Mouse (Mus musculus) heart, postnatal 4 days (tissue): ENCODE measurements around the gene Pdc. TPM values are rescaled to one million over a fixed set of nuclear protein-coding genes. Genes with fewer than 3 reads are reported as not detected.
A peak's percentile ranks its signal among the peaks of the same experiment; 100 is the strongest.
"Not testable (repeated sequence)": the region's sequence is repeated elsewhere in the genome, so short reads cannot be mapped to it uniquely, and the experiment has no call there.

ENCODE experiments used
- DNase-seq: peaks from one replicate; pipeline ENCODE4 v3.0.0; 2021
- total RNA-seq, 2 experiments: library from RNA; stranded (reverse); gene quantifications; 2 replicates each; pipeline ENCODE4 v1.2.3; 2021

Gene Pdc
- not detected for total RNA-seq

DNA sequence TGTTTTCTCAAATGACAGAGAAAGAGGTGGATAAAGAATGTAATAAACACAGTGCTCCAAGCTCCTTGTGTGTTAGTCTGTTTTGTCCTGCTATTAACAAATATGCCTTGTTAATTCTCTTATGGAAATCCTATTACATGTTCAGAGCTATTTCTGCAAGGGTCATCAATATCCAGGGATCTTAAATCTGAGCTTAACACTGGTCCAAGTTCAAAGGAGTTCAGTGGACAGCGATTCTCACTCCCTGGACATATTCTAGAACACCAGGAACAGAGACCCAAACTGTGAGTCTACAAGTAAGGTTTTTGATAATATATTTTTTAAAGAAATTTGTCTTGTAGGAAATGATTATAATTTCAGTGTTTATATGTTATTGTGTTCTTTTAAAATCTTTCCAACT lies at the start of gene Pdc:
Gene Pdc, plus strand, starts transcription at position 213 of the 400 bp plus-strand sequence.
- no peak for DNase-seq

DNA sequence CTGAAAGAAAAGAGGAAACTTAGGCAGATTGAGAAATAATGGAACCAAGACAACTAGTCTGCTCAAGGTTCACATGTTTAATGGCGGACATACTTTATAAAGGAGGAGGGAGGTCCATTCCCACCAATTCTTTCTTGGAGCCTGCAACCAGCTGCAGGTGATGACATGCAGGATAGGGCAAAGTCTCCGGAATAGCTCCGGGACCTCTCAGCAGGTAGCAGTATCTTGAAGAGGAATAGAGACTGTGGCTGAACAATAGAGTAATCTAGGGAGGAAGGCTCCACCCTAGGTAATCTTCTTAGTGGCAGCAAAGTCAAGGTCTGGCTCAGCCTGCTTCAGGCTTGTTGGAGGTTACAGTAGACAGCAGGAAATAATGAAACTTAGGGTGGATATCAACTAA lies 25.2 kb upstream of the Pdc start:
- DNase-seq: not testable (repeated sequence)

DNA sequence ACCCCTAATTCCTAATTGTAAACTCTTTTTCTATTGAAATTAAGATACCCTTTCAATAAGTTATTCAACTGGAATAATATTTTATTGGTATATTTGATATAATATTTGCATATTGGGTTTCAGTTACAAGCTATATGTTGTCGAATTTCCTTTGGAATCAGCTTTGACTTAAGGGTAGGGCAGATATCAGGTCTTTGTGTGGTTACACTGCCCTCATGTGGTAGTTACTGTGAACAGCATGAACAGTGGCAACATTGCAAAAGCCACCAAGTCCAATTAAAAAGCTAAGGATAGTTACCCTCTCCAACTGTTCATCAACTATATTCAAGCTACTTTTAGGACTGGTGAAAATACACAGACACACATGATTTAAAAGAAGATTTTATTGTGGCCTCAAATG lies 11.6 kb upstream of the Pdc start:
- peak; percentile 24 for DNase-seq

DNA sequence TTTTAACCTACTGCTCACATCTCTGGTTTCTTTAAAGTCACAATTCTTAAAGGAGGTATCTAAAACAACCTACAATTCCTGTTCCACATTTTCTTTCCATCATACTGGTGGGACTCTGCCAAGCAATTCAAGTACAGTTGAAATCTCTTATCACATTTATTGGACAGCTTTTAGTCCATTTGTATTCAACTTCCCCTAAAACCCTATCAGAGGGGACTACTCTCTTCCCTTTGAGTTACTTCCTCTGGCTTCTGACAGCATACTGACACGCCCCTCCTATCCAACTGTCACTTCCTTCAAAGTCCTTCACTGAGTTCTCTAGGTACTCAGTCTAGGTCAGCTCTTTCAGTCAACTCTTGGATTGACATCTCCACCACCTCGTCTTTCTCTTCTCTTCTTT lies 15.9 kb downstream of the Pdc start:
- no peak for DNase-seq

DNA sequence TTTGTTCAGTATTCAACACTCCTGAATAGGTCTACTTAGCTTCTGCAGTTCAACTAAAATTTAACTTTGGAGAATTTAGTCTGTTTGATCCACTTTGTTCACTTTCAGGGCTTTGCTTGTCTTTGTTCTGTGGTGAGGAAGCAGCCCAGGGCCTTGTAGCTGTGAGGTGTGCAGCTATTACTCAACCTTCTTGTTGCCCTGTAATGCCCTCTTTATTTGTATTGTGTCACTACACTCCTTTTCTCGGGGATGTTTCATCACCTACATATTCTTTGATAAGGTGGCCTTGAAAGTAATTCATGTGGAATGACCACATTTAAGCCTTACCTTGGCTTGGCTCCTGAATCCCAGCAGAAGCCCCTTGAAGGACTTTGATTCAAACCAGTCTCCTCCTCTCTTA lies 41.6 kb downstream of the Pdc start:
- DNase-seq: no peak

DNA sequence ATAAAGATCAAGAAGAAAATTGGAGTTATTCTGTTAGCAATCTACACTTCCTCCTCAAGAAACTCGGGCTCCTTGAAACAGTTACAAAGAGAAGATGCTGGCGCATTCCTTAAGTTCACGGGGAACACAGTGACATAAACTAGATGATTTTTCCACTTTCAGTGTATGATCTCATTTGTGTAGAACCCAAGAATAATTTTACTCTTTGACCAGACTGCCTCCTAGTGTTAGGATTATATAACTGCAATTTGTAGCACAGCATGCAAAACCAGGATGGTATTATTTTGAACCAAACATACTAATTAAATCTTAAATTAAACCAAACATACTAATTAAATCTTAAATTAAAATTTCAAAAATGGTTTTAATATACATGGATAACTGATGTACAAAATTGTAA lies 53.7 kb downstream of the Pdc start:
- no peak for DNase-seq

DNA sequence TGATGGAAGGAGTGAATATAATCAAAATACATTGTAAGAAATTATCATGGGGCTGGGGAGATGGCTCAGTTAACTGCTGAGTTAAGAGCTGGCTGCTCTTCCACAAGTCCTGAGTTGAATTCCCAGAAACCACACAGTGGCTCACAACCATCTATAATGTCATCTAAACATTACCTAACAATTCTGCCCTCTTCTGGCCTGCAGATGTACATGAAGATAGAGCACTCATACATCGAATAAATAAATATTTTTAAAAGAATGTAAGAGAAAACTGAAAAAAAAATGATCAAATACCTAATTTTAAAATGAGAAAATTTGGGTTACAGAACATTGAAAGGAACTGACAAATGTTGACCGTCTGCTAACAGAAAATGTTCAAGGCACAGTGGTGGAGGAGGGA lies 55.0 kb downstream of the Pdc start:
- no peak for DNase-seq

Other genes starting within 250 kb of the Pdc start
- under 1 TPM; 0.29 to 0.32 TPM for gene Ptgs2, start 219.4 kb upstream of the Pdc start, total RNA-seq
- 100 to 1,000 TPM; 162 to 165 TPM for gene Tpr, start 73.4 kb downstream of the Pdc start, total RNA-seq
- gene Odr4, start 73.7 kb downstream of the Pdc start, total RNA-seq: 10 to 100 TPM; 23.7 to 24.5 TPM
- 1 to 10 TPM in 1 of 2 experiments, under 1 TPM in 1; 0.99 to 1.2 TPM for gene Prg4, start 146.7 kb downstream of the Pdc start, total RNA-seq